Mouse (Mus musculus): ENCODE results near the gene Alpk1.
"Not testable (repeated sequence)": the region's sequence is repeated elsewhere in the genome, so short reads cannot be mapped to it uniquely, and the experiment has no call there.

Alpk1 gene

GRCm38 (mm10) chr3:127790234-127791055 is 10.1 kb upstream of the Alpk1 start:
- peak; percentile 48 to 80 for DNase-seq (ENCODE audit: low spot score in 2 of 2)

GRCm38 (mm10) chr3:127789500-127790191 is 9.3 kb upstream of the Alpk1 start, which contains the start of gene Tifa:
Gene Tifa, plus strand, starts transcription at chr3:127789805.
- peak; percentile 77 to 89 for DNase-seq (ENCODE audit: low spot score in 2 of 2)

DNA sequence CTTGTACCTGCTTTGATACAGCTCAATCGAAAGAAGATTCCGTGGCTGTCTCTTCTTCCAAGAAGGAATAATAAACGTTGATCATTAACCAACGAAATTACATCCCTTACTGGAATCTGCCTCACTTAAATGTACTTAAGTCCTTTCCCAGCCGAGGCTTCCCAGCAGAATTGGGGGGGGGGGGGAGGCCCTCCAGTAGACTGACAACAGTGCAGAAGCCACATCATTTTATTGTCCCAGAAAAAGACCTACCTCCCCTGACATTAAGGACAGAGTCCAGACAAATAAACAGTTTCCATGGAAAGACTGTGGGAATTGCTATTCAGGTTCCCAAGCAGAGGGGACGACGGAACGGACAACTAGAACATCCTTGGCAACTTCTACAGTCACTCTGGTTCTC is 8.6 kb upstream of the Alpk1 start:
- no peak for DNase-seq (ENCODE audit: low spot score in 2 of 2)

- DNase-seq (ENCODE audit: low spot score in 2 of 2) = no peak
These were observed 7.7 kb upstream of the Alpk1 start for GRCm38 (mm10) chr3:127788038-127788437.

GRCm38 (mm10) chr3:127787032-127787431 is 6.7 kb upstream of the Alpk1 start:
- DNase-seq (ENCODE audit: low spot score in 2 of 2) = no peak

DNA sequence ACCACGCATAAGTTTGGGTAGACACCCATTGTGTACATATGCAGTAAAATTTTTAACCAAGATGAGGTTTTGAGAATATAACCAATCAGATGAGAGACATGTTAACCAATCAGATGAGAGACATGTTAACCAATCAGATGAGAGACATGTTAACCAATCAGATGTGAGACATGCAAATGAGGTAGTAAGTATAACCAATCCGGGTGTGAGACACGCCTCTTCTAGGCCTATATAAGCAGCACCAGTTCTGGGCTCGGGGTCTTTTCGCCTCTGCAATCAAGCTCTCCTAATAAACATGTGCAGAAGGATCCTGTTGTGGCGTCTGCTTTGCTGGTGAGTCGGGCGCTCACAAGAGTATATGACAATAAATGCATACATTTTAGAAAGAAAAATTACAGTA is 3.4 kb upstream of the Alpk1 start:
- DNase-seq (ENCODE audit: low spot score in 2 of 2) = not testable (repeated sequence)

DNA sequence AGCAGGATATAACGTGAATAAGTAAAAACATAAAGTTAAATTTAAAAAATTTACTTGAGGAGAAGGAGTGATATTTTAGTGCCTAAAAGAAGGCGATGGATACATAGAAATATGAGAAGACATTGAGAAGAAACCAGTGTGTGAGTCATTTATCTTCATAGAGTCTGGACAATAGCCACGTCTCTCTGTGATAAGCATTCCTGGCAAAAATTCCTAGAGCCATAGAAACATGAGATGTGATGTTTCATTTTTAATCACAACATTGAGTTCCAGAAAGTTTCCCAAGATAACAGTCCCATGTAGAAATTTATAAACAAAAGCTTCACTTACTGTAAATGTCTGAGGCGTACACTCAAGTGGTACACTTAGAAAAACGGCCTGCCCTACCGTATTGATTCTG is 2.6 kb upstream of the Alpk1 start:
- DNase-seq (ENCODE audit: low spot score in 2 of 2) = no peak

GRCm38 (mm10) chr3:127780921-127781320 is 594 bp upstream of the Alpk1 start:
- no peak for DNase-seq (ENCODE audit: low spot score in 2 of 2)

- no peak for DNase-seq (ENCODE audit: low spot score in 2 of 2)
These were observed 11.2 kb downstream of the Alpk1 start for GRCm38 (mm10) chr3:127769146-127769545.

- no peak for DNase-seq (ENCODE audit: low spot score in 2 of 2)
These were observed 14.4 kb downstream of the Alpk1 start for GRCm38 (mm10) chr3:127765971-127766370.

GRCm38 (mm10) chr3:127764541-127764940 is 15.8 kb downstream of the Alpk1 start:
- no peak for DNase-seq (ENCODE audit: low spot score in 2 of 2)

DNA sequence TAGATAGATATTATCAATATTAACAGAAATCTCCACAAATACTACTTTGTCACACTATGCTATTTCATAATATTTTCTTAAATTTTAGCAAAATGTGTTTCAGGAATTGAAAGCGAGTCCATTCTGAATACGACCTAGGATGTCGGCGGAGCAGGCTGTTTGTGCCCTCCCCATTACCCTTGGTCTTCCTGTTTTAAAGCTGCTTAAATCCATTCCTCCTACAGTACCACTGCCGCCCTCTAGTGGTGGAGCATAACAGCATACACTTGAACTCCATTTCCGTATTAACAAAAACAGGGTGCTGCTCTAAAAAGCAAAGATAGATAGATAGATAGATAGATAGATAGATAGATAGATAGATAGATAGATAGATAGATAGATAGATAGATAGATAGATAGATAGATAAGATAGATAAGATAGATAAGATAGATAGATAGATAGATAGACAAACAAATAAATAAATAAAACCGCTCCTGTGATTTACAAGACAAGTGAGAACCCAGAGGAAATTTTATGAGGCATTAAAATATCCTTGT is 17.2 kb downstream of the Alpk1 start:
- peak; percentile 78 to 94 for DNase-seq (ENCODE audit: low spot score in 2 of 2)

DNA sequence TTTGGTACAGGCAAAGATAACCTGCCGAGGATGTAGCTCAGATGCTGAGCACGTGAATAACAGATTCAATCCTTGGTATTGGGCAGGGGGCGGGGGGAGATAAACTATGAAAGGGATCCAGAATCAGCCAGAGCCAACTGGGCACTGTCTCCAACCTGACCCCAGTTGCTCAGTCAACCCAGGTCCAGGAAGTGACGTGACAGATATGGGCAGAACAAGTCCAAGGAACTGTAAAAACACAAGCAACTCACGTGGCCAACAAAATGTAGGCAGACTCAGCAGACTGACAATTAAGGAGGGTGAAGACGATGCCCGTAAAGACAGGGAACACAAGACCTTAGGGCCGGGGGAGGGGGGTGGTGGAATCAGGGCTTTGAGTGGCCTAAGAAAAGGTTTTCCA is 17.9 kb downstream of the Alpk1 start:
- DNase-seq (ENCODE audit: low spot score in 2 of 2) = no peak

- DNase-seq (ENCODE audit: low spot score in 2 of 2) = peak in 1 of 2 experiments; percentile 50
These were observed 21.1 kb downstream of the Alpk1 start for GRCm38 (mm10) chr3:127759212-127759611.

DNA sequence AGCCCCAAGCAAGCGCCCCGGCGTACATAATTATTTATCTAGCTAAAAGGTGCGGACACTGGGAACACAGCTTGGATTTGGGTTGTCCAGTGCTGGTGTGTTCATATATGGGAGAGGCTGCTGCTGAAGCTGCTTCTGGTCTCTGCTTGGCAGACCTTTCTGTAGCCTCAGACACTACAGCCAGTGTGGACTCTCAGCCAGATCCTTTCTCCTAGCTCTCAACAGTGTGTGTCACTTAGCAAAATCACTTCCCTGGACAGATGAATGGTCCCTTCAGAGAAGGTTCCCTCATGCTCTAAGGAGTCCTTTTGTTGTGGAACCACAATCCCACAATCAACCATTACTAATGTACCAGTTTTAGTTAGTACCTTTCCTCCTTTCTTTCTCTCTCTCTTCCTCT is 21.5 kb downstream of the Alpk1 start:
- peak in 1 of 2 experiments; percentile 48 for DNase-seq (ENCODE audit: low spot score in 2 of 2)

DNA sequence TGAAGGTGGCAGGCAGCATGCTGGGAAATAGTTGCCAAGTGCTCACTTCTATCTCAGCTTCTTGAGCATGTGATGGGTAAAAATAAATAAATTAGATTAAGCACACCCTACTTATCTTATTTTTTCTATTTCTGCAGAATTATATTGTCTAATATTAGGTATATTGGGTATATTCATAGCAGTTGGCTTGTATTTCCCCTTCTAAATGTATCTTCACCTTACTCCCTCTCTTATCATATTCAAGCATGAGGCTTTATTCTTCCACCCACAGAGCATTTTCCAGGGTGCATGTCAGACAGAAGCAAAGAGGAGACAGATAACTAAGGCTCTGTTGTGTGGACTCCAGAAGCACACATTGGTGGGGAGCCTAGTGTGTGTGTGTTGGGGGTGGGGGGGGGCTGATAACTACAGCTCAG is 22.4 kb downstream of the Alpk1 start:
- no peak for DNase-seq (ENCODE audit: low spot score in 2 of 2)

- peak in 1 of 2 experiments; percentile 50 for DNase-seq (ENCODE audit: low spot score in 2 of 2)
These were observed 23.9 kb downstream of the Alpk1 start for GRCm38 (mm10) chr3:127756458-127756857.

DNA sequence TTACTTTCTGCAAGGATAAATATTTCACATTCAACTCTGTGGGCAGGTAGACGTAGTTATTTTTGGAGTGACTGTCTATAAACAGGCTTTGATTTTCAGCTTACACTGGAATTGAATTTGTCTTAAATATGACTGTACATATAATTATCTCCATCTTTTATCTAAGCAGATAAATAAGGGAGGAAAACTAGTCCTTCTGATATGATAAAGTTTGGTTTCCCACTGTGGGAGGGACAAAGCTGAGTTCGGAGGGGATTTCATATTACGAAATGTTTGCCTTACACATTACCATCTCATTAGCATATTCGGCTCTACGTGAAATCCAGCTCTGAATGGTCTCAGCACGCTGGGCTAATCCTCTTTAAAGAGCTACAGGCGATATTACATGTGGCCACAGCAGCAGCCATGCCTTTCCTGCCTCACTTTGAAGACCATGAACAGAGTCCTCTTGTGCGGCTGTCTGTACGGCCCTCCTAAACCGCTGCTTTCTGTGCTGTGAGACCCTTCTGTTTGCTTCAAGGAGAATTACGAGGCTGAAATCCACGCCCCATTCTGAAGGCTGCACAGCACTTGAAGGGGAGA is 30.3 kb downstream of the Alpk1 start:
- DNase-seq (ENCODE audit: low spot score in 2 of 2) = peak in 1 of 2 experiments; percentile 38

- peak in 1 of 2 experiments; percentile 48 for DNase-seq (ENCODE audit: low spot score in 2 of 2)
These were observed 31.1 kb downstream of the Alpk1 start for GRCm38 (mm10) chr3:127749266-127749665.

GRCm38 (mm10) chr3:127748644-127749043 is 31.7 kb downstream of the Alpk1 start:
- peak in 1 of 2 experiments; percentile 41 for DNase-seq (ENCODE audit: low spot score in 2 of 2)

DNA sequence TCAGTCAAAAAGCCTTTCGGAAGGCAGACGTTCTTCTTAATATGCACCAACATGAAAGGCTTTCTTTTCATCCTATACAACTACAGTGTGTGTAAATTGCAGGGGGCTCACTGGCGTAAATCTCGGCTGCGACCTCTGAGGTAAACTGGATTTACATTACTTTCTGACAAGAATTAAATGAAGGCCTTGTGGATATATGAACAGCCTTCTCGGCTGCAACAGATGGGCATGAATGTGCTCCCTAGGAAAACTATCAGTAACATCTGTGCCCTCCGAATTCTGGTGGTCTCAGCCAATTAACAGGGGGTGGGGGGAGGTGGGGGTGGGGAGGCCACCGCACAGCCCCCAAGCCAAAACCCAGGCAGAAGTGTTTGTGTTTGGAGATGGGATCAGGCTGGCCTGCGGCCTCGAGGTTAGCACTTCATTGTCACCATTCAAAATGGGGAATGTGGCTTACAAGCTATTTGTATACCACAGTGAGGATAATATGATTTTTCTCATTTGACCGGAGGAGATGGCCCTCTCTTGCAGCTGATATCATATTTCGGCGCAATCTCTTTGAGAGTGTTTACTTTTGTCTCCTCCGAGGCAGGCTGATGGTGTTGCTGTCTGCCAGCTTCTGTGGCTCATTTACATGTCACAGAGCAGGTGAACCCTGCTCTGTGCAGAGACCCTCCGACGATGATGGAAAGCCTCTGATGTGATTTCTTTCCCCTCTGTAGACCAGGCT is 34.3 kb downstream of the Alpk1 start:
- no peak for DNase-seq (ENCODE audit: low spot score in 2 of 2)

GRCm38 (mm10) chr3:127745504-127745903 is 34.8 kb downstream of the Alpk1 start:
- DNase-seq (ENCODE audit: low spot score in 2 of 2) = no peak

Data from spleen, postnatal 4 days (tissue).